Mouse (Mus musculus) small intestine, adult 2 months (tissue): Measurements from ENCODE around the gene Smg5.
"Not testable (repeated sequence)": the region's sequence is repeated elsewhere in the genome, so short reads cannot be mapped to it uniquely, and the experiment has no call there.

Experiments used
- CTCF ChIP-seq: fragments of 200-500 bp; IDR thresholded peaks from 2 replicates; pipeline ENCODE4 v1.5.1; 2012; ENCODE audit warnings: low read depth, mild to moderate bottlenecking, control low read depth, inconsistent platforms, low read length, moderate library complexity, mixed read lengths; ENCODE audit not compliant: insufficient replicate concordance, insufficient read length; ENCODE audit errors: extremely low read depth
- POLR2A ChIP-seq: fragments of 200-500 bp; IDR thresholded peaks from 2 replicates; pipeline ENCODE4 v1.6.1; 2012; ENCODE audit warnings: low read depth, mild to moderate bottlenecking, control low read depth, inconsistent platforms, low read length, moderate library complexity

DNA sequence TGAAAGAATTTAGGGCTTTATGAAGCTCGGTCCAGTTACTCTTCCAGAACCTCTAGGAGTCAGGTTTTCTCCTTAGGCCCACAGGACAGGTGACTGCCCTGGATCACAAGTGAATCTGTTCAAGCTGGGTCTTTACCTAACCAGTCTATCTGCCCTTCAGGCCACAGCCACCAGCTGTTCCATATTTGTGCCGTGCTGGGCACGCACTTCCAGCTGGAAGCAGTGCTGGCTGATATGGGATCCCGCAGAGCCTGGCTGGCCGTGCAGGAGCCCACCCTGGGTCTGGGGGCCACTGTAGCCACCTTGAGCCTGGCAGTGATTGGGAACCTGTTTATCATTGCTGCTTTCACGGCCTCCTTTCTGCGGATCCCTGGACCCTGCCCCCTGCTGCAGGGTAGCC lies 40.6 kb downstream of the Smg5 start:
- TF ChIP-seq POLR2A, CTCF: not testable (repeated sequence)
